Mouse (Mus musculus) left cerebral cortex, adult 2 months (tissue): ENCODE data around the gene Atxn2l. TPM values are rescaled to one million over a fixed set of nuclear protein-coding genes. Genes with fewer than 3 reads are reported as not detected.

Experiments used
- DNase-seq, 2 experiments: peaks; one replicate each; pipeline ENCODE4 v3.0.0; 2021 to 2022; ENCODE audit warnings: low spot score in 2 of 2, mixed read lengths in 1 of 2; ENCODE audit errors: extremely low spot score in 1 of 2
- H3K27ac ChIP-seq: fragments of 200-600 bp; 2 replicates; pipeline ENCODE4 v1.8.1; 2022
- H3K4me3 ChIP-seq: fragments of 200-600 bp; 2 replicates; pipeline ENCODE4 v1.8.1; 2022
- CTCF ChIP-seq: fragments of 200-600 bp; IDR thresholded peaks from 2 replicates; pipeline ENCODE4 v1.8.1; 2022; ENCODE audit warnings: antibody characterized with exemption, mild to moderate bottlenecking, moderate library complexity
- intact Hi-C: fragments of 180-260 bp; cut with DNase I; formaldehyde crosslinking; loops from one replicate; pipeline ENCODE4 v1.15.1; 2025
- total RNA-seq, 2 experiments: library from RNA; stranded (reverse); gene quantifications; 2 replicates each; pipeline ENCODE4 v1.2.3; 2021

The Atxn2l gene
- total RNA-seq, 2 experiments from 2014 or later = 131 to 139 TPM

GRCm38 (mm10) chr7:126467834-126468627, 35.2 kb downstream of the Atxn2l start:
- intact Hi-C loops = no loop called here
- Histone ChIP-seq H3K4me3 (no peak overlapping the region), H3K27ac (no peak overlapping the region)
- no peak for TF ChIP-seq CTCF
- no peak for DNase-seq

GRCm38 (mm10) chr7:126467271-126467670, 36.0 kb downstream of the Atxn2l start:
- peak; percentile 63 for TF ChIP-seq CTCF
- DNase-seq = no peak
- Histone ChIP-seq H3K27ac (no peak overlapping the region), H3K4me3 (no peak overlapping the region)
- intact Hi-C loops = no loop called here

DNA sequence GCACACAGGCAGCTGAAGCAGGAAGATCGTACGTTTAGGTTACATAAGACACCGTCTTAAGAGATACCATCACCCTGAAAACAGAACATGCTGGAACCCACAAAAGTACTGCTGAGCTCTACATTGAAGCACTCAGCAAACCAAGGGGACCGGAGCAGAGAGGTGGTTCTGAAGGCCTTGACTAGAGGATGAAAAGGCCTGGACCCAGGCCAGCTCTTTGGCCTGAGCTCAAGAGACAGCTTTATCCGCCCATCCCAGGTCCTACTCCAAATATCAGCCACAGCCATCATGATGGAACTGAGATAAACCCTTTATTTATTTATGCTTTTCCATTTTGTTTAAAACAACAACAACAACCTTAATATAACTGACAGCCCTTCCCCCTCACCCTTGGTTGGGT, 36.5 kb downstream of the Atxn2l start:
- H3K27ac ChIP-seq = no peak overlapping the region
- DNase-seq = no peak
- no peak for TF ChIP-seq CTCF
- no peak overlapping the region for H3K4me3 ChIP-seq
- intact Hi-C loops = no loop called here

DNA sequence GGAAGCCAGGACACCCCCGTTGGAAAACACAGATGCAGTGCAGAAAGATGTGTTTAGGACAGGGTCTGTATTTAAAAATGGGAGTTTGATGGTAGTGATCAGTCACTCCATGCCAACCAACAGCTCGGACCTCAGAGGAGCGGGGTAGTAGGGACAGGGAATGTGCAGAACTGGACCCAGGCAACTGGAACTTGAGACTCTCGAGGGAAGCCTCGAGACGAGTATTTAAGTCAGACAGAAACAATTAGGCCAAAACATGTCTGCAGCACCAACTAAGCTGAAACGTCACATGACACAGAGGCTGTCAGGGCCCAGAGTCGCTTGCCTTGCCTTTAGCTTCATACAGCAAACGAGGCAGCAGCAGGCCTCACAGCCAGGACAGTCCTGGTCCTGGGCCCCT, 37.1 kb downstream of the Atxn2l start:
- intact Hi-C loops = no loop called here
- no peak for DNase-seq
- no peak for TF ChIP-seq CTCF
- no peak overlapping the region for H3K27ac ChIP-seq
- no peak overlapping the region for H3K4me3 ChIP-seq

GRCm38 (mm10) chr7:126465246-126466030, 37.8 kb downstream of the Atxn2l start:
- H3K27ac ChIP-seq = no peak overlapping the region
- intact Hi-C loops = no loop called here
- no peak overlapping the region for H3K4me3 ChIP-seq
- TF ChIP-seq CTCF = no peak
- no peak for DNase-seq

GRCm38 (mm10) chr7:126464836-126465235, 38.4 kb downstream of the Atxn2l start:
- Histone ChIP-seq H3K27ac (no peak overlapping the region), H3K4me3 (no peak overlapping the region)
- intact Hi-C loops = no loop called here
- DNase-seq = no peak
- TF ChIP-seq CTCF = no peak

- H3K27ac ChIP-seq = no peak overlapping the region
- intact Hi-C loops = no loop called here
- no peak overlapping the region for H3K4me3 ChIP-seq
- no peak for DNase-seq
- no peak for TF ChIP-seq CTCF
Observed at GRCm38 (mm10) chr7:126464121-126464520, 39.1 kb downstream of the Atxn2l start.

DNA sequence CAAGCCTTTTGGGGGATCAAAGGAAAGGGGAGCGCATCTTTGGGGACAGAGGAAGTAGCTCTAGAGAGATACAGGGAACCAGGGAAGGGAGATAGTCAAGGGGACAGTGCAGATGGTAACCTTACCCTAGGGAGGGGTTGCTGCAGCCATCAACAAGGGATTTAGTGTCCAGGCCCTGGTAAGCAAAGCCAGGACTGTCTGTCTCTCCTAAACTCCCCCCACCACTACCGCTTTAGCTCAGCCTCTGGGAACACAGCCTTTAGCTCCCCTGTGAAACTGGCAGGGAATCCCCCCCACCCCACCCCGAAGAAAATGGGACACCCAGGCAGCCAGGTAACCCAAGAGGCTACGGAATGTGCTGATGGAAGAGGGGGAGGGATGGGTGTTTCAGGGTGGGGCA, 39.7 kb downstream of the Atxn2l start:
- DNase-seq = no peak
- H3K27ac ChIP-seq = no peak overlapping the region
- H3K4me3 ChIP-seq = no peak overlapping the region
- intact Hi-C loops = no loop called here
- TF ChIP-seq CTCF = no peak

DNA sequence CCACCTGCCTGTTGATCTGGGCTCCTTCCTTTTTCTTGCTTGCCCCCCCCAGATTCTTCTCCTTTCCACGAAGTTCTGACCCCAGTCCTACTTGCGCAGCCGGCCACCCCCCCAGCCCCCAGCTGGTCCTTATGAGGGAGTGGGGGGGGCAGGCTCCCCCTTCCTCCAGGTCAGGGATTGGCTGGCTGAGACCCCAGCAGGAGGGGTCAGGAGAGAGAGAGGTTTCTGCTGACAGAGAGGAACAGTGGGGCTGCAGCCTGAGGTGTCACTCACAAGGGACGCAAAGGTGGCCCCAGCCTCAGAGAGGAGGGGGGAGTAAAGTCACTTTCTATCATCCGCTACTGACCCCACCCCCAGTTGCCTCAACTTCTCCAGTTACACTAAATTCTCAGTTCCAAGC, 40.2 kb downstream of the Atxn2l start, which contains the start of gene Atp2a1:
Gene Atp2a1 (minus strand): TSS at position 105 of the 400 bp plus-strand sequence.
- intact Hi-C loops = no loop called here
- no peak for DNase-seq
- no peak within 1 kb of the TSS for H3K4me3 ChIP-seq
- no peak within 1 kb of the TSS for H3K27ac ChIP-seq
- no peak for TF ChIP-seq CTCF

- Histone ChIP-seq H3K4me3 (no peak overlapping the region), H3K27ac (no peak overlapping the region)
- no peak for DNase-seq
- no peak for TF ChIP-seq CTCF
- intact Hi-C loops = no loop called here
Observed at GRCm38 (mm10) chr7:126461626-126462025, 41.6 kb downstream of the Atxn2l start.

DNA sequence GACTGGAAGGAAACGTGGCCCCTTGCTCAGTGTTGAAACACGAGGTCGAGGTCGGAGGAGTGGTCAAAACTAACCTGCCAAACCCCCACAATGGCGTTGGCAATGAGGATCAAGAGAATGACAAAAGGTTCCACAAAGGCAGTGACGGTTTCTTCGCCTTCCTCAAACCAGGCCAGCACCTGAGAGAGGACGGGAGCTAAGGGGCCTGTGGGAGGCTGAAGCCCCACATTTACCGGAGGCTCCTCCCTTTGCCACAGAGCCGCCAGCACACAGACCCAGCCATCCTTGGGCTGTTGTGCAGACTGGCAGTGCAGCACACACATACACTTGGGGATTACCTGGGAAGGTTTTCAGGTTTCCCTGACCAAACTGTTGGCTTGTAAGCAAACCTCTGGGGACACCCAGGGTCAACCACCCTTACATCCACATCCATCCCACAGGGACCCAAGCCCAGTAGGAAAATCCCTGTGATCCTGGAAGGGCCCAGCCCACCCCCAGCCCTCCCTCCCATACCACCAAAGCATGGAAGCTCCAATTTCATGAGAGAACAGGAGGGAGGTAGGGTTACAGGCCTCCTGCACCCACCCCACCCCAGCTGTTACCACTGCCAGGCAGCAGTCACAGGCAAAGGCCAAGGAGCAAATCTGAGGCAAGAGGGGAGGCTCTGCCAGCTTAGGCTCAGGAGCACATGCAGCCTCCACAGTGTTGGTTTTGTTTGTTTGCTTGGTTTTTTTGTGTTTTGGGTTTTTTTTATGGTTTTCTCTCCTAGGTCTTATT, 42.4 kb downstream of the Atxn2l start:
- no peak for TF ChIP-seq CTCF
- no peak for DNase-seq
- no peak overlapping the region for H3K4me3 ChIP-seq
- no peak overlapping the region for H3K27ac ChIP-seq
- intact Hi-C loops = no loop called here
